Mouse (Mus musculus) c-Kit-positive CD71-positive TER-119-positive erythroid progenitor cells, embryonic 14.5 days (primary cell): ENCODE measurements around the gene Kcnc4.

Source experiments
- DNase-seq: peaks from one replicate; pipeline ENCODE4 v3.0.0-alpha.2; 2013; ENCODE audit warnings: low spot score

Gene Kcnc4

GRCm38 (mm10) chr3:107458528-107459195 lies 690 bp downstream of the Kcnc4 start:
- DNase-seq = no peak

- DNase-seq = no peak
These were observed 1.2 kb downstream of the Kcnc4 start for GRCm38 (mm10) chr3:107458104-107458503.

- no peak for DNase-seq
These were observed 5.1 kb downstream of the Kcnc4 start for GRCm38 (mm10) chr3:107454280-107454679.

- DNase-seq = no peak
These were observed 12.5 kb downstream of the Kcnc4 start for GRCm38 (mm10) chr3:107446822-107447221.

- no peak for DNase-seq
These were observed 15.5 kb downstream of the Kcnc4 start for GRCm38 (mm10) chr3:107443866-107444265.

GRCm38 (mm10) chr3:107442191-107442590 lies 17.2 kb downstream of the Kcnc4 start:
- no peak for DNase-seq

- no peak for DNase-seq
These were observed 18.0 kb downstream of the Kcnc4 start for GRCm38 (mm10) chr3:107441306-107441705.

GRCm38 (mm10) chr3:107439280-107439679 lies 20.1 kb downstream of the Kcnc4 start:
- no peak for DNase-seq

- DNase-seq = no peak
These were observed 21.7 kb downstream of the Kcnc4 start for GRCm38 (mm10) chr3:107437666-107438065.

- DNase-seq = no peak
These were observed 22.9 kb downstream of the Kcnc4 start for GRCm38 (mm10) chr3:107436434-107436833.

GRCm38 (mm10) chr3:107433614-107434013 lies 25.7 kb downstream of the Kcnc4 start:
- DNase-seq = no peak

- DNase-seq = no peak
These were observed 28.1 kb downstream of the Kcnc4 start for GRCm38 (mm10) chr3:107431268-107431667.

GRCm38 (mm10) chr3:107424258-107425041 lies 34.9 kb downstream of the Kcnc4 start:
- no peak for DNase-seq

- no peak for DNase-seq
These were observed 39.2 kb downstream of the Kcnc4 start for GRCm38 (mm10) chr3:107420156-107420555.

GRCm38 (mm10) chr3:107417287-107417644 lies 42.1 kb downstream of the Kcnc4 start:
- DNase-seq = no peak

- no peak for DNase-seq
These were observed 42.6 kb downstream of the Kcnc4 start for GRCm38 (mm10) chr3:107416541-107417286.

GRCm38 (mm10) chr3:107413093-107413492 lies 46.3 kb downstream of the Kcnc4 start:
- no peak for DNase-seq

- DNase-seq = no peak
These were observed 46.8 kb downstream of the Kcnc4 start for GRCm38 (mm10) chr3:107412509-107412908.

- DNase-seq = no peak
These were observed 47.7 kb downstream of the Kcnc4 start for GRCm38 (mm10) chr3:107411669-107412068.

- no peak for DNase-seq
These were observed 58.0 kb downstream of the Kcnc4 start for GRCm38 (mm10) chr3:107401401-107401800.

GRCm38 (mm10) chr3:107399991-107400640 lies 59.2 kb downstream of the Kcnc4 start:
- no peak for DNase-seq

- DNase-seq = no peak
These were observed 68.2 kb downstream of the Kcnc4 start for GRCm38 (mm10) chr3:107391198-107391597.
